Mouse (Mus musculus): Measurements from ENCODE around the gene Tctn3. TPM values are rescaled to one million over a fixed set of nuclear protein-coding genes. Genes with fewer than 3 reads are reported as not detected.

Gene Tctn3
- polyA plus RNA-seq, 1 experiment from 2014 or later = 13.6 TPM

- Histone ChIP-seq H3K9ac (replicated peaks) (no peak overlapping the region), H3K36me3 (no peaks in the 10 kb centered on the region), H3K27ac (no peak overlapping the region), H3K4me1 (replicated peaks) (no peaks in the 10 kb centered on the region), H3K4me2 (no peak overlapping the region), H3K27me3 (no peaks in the 10 kb centered on the region), H3K4me3 (replicated peaks) (no peak overlapping the region), H3K9me3 (no peaks in the 10 kb centered on the region)
- no peak for ATAC-seq (ENCODE audit: insufficient number of reproducible peaks, insufficient read depth, low FRiP score, low TSS enrichment, low read depth)
- WGBS = 76% methylated on average over 2 of the region's 2 CpGs
These were observed 28.8 kb upstream of the Tctn3 start for GRCm38 (mm10) chr19:40640799-40641198.

DNA sequence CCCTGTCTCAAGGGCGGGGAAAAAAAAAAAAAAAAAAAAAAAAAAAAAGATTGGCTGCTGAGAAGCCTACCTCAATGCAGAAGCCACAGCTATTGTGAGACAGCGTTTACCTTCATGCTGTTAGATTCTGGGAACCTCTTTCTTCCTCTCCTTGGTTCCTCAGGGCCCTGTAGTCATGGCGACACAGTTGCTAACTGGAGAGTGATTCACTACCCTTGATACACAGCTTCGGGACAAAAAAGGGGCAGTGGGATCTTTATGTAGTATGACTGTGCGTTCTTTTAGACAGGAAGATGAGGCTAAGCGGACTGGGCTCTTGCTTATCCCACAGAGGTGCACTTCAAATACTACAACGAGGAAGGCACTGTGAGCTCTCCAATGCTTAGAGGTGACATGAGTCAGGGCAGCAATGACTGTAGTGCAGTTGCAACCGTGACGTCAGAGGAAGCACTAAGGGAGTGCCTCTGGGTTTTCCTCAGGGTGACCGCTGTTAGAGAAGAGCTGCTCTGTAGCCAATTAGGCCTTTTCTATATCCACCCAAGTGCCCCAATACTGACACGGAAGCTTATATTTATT, 27.8 kb upstream of the Tctn3 start:
- WGBS = 85% methylated on average over 11 of the region's 11 CpGs
- no peaks in the 10 kb centered on the region for H3K36me3 ChIP-seq
- ATAC-seq (ENCODE audit: insufficient number of reproducible peaks, insufficient read depth, low FRiP score, low TSS enrichment, low read depth) = no peak
- no peaks in the 10 kb centered on the region for H3K27me3 ChIP-seq
- no peak overlapping the region for H3K4me3 ChIP-seq (replicated peaks)
- no peaks in the 10 kb centered on the region for H3K4me1 ChIP-seq (replicated peaks)
- H3K4me2 ChIP-seq = no peak overlapping the region
- H3K27ac ChIP-seq = no peak overlapping the region
- no peak overlapping the region for H3K9ac ChIP-seq (replicated peaks)
- H3K9me3 ChIP-seq = no peaks in the 10 kb centered on the region

DNA sequence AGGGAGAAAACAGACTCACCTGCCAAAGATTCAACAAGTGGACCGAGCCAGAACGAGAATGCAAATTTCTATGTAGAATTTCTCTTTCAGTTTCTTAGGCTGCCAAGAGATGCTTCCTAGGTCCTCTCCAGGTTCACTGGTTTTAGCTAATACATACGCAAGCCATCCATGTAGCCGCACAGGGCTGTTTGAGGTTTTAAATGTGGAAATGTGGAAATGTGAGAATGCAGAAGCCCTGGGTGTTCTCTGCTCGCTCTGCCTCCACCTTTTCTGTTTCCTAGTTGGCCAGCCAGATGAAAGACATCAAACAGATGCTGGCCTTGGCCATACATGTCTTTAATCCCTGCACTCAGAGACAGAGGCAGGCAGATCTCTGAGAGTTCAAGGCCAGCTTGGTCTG, 26.5 kb upstream of the Tctn3 start:
- H3K4me2 ChIP-seq = no peak overlapping the region
- H3K27me3 ChIP-seq = no peaks in the 10 kb centered on the region
- H3K27ac ChIP-seq = no peak overlapping the region
- H3K4me1 ChIP-seq (replicated peaks) = no peaks in the 10 kb centered on the region
- H3K36me3 ChIP-seq = no peaks in the 10 kb centered on the region
- ATAC-seq (ENCODE audit: insufficient number of reproducible peaks, insufficient read depth, low FRiP score, low TSS enrichment, low read depth) = no peak
- H3K4me3 ChIP-seq (replicated peaks) = no peak overlapping the region
- WGBS = 85% methylated on average over 5 of the region's 5 CpGs
- H3K9ac ChIP-seq (replicated peaks) = no peak overlapping the region
- no peaks in the 10 kb centered on the region for H3K9me3 ChIP-seq

GRCm38 (mm10) chr19:40637601-40638000, 25.6 kb upstream of the Tctn3 start:
- Histone ChIP-seq H3K4me2 (no peak overlapping the region), H3K9ac (replicated peaks) (no peak overlapping the region), H3K36me3 (no peaks in the 10 kb centered on the region), H3K27ac (no peak overlapping the region), H3K27me3 (no peaks in the 10 kb centered on the region), H3K4me1 (replicated peaks) (no peaks in the 10 kb centered on the region), H3K4me3 (replicated peaks) (no peak overlapping the region), H3K9me3 (no peaks in the 10 kb centered on the region)
- ATAC-seq (ENCODE audit: insufficient number of reproducible peaks, insufficient read depth, low FRiP score, low TSS enrichment, low read depth) = no peak
- WGBS = 86% methylated on average over 7 of the region's 7 CpGs

DNA sequence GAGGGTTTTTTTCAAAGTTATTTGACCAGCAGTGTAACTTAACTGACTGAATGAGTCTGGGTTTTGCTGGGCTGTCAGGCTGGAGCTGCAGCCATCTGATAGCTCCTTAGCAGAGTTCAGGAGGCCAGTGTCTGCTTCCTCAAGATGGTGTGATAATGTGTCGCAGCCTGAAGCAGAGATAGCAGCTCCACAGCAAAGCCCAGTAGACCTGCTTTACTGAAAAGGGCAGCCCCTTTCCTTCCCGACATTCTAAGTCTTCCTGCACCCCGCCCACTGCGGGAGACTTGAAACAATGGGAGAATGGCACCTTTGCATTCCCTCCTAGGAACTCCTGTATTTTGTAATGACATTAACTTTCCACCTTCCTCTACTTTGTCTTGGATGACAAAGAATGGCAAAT, 25.1 kb upstream of the Tctn3 start:
- no peak for ATAC-seq (ENCODE audit: insufficient number of reproducible peaks, insufficient read depth, low FRiP score, low TSS enrichment, low read depth)
- no peak overlapping the region for H3K4me2 ChIP-seq

GRCm38 (mm10) chr19:40633144-40633543, 21.1 kb upstream of the Tctn3 start:
- 74% methylated on average over 1 of the region's 1 CpGs for WGBS
- H3K9ac ChIP-seq (replicated peaks) = no peak overlapping the region
- no peaks in the 10 kb centered on the region for H3K4me1 ChIP-seq (replicated peaks)
- H3K36me3 ChIP-seq = no peaks in the 10 kb centered on the region
- no peak overlapping the region for H3K27ac ChIP-seq
- no peak for ATAC-seq (ENCODE audit: insufficient number of reproducible peaks, insufficient read depth, low FRiP score, low TSS enrichment, low read depth)
- no peak overlapping the region for H3K4me3 ChIP-seq (replicated peaks)
- no peaks in the 10 kb centered on the region for H3K9me3 ChIP-seq
- no peaks in the 10 kb centered on the region for H3K27me3 ChIP-seq
- H3K4me2 ChIP-seq = no peak overlapping the region

More for the DNA sequence above, 25.1 kb upstream of the Tctn3 start:
- Histone ChIP-seq H3K9me3 (no peaks in the 10 kb centered on the region), H3K4me3 (replicated peaks) (no peak overlapping the region), H3K36me3 (no peaks in the 10 kb centered on the region), H3K4me1 (replicated peaks) (no peaks in the 10 kb centered on the region), H3K27me3 (no peaks in the 10 kb centered on the region), H3K27ac (no peak overlapping the region), H3K9ac (replicated peaks) (no peak overlapping the region)
- WGBS = 57% methylated on average over 4 of the region's 4 CpGs

DNA sequence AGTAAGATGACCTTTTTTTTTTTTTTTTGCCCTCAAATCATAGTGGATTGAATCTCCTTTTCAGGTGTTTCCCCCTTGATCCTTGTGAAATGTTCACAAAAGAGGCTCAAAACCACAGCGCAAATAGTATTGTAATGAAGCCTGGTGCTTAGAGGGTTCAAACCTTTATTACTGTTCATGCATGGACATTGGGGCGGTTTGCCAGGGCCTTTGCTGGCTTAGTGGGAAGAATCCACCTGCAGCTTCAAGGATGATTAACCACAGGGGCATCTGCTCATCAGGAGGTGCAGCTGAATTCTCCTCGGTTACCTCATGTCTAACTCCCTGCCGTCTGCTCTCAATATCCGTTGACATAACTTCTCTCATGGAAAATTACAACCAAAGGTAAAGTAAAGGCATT, 20.6 kb upstream of the Tctn3 start:
- Histone ChIP-seq H3K27me3 (no peaks in the 10 kb centered on the region), H3K4me2 (no peak overlapping the region), H3K27ac (no peak overlapping the region), H3K9me3 (no peaks in the 10 kb centered on the region), H3K4me1 (replicated peaks) (no peaks in the 10 kb centered on the region), H3K9ac (replicated peaks) (no peak overlapping the region), H3K4me3 (replicated peaks) (no peak overlapping the region), H3K36me3 (no peaks in the 10 kb centered on the region)
- ATAC-seq (ENCODE audit: insufficient number of reproducible peaks, insufficient read depth, low FRiP score, low TSS enrichment, low read depth) = no peak
- WGBS = 89% methylated on average over 5 of the region's 5 CpGs

- 74% methylated on average over 3 of the region's 3 CpGs for WGBS
- ATAC-seq (ENCODE audit: insufficient number of reproducible peaks, insufficient read depth, low FRiP score, low TSS enrichment, low read depth) = no peak
- Histone ChIP-seq H3K9me3 (no peaks in the 10 kb centered on the region), H3K4me2 (no peak overlapping the region), H3K36me3 (no peaks in the 10 kb centered on the region), H3K27ac (no peak overlapping the region), H3K4me3 (replicated peaks) (no peak overlapping the region), H3K27me3 (no peaks in the 10 kb centered on the region), H3K4me1 (replicated peaks) (no peaks in the 10 kb centered on the region), H3K9ac (replicated peaks) (no peak overlapping the region)
These were observed 20.2 kb upstream of the Tctn3 start for GRCm38 (mm10) chr19:40632193-40632592.

DNA sequence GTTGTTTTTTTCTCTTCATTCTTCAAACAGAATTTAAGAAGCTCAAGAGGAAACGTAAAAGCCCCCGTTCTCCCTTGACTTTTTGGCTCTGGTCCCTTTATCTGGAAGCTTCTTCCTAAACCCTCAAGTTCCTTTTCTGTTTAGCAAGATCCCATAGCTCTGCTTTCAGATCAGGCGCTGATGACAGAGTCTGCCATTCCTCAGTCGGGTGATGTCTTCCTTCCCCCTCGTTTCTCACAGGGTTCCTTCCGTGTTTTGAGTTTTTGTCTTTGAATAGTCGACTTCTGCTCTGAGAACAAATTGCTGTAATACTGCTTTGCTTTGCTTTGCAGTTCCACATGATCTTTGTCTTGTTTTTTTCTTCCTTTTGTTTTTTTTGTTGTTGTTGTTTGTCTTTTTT, 18.6 kb upstream of the Tctn3 start:
- 80% methylated on average over 7 of the region's 7 CpGs for WGBS
- H3K27me3 ChIP-seq = no peaks in the 10 kb centered on the region
- no peak overlapping the region for H3K9ac ChIP-seq (replicated peaks)
- no peak overlapping the region for H3K4me2 ChIP-seq
- H3K27ac ChIP-seq = no peak overlapping the region
- no peak overlapping the region for H3K4me3 ChIP-seq (replicated peaks)
- no peaks in the 10 kb centered on the region for H3K4me1 ChIP-seq (replicated peaks)
- no peak for ATAC-seq (ENCODE audit: insufficient number of reproducible peaks, insufficient read depth, low FRiP score, low TSS enrichment, low read depth)
- H3K9me3 ChIP-seq = no peaks in the 10 kb centered on the region
- no peaks in the 10 kb centered on the region for H3K36me3 ChIP-seq

DNA sequence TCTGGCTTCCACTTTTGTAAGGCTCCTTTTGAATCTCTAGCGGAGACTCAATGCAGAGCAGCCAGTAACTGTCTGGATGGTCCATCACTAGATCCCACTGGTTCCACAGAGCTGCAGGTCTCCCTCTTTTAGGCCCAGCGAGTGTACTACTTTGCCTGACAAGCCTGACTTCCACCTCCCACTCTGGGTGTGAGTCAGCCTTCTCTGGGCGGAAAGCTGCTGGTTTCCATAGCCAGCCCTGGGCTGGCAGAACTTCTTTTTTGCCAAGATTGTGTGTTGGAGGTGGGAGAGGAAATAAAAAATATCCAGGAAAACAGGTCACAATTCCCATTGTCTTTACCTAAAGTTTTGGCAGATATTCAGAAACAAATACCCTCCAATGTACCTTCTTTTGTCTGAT, 18.1 kb upstream of the Tctn3 start:
- ATAC-seq (ENCODE audit: insufficient number of reproducible peaks, insufficient read depth, low FRiP score, low TSS enrichment, low read depth) = no peak
- Histone ChIP-seq H3K4me3 (replicated peaks) (no peak overlapping the region), H3K9me3 (no peaks in the 10 kb centered on the region), H3K27me3 (no peaks in the 10 kb centered on the region), H3K27ac (no peak overlapping the region), H3K4me2 (no peak overlapping the region), H3K9ac (replicated peaks) (no peak overlapping the region), H3K36me3 (no peaks in the 10 kb centered on the region), H3K4me1 (replicated peaks) (no peaks in the 10 kb centered on the region)
- 65% methylated on average over 3 of the region's 3 CpGs for WGBS

GRCm38 (mm10) chr19:40628950-40629349, 16.9 kb upstream of the Tctn3 start:
- H3K27me3 ChIP-seq = no peaks in the 10 kb centered on the region
- H3K9me3 ChIP-seq = no peaks in the 10 kb centered on the region
- no peak overlapping the region for H3K9ac ChIP-seq (replicated peaks)
- no peaks in the 10 kb centered on the region for H3K4me1 ChIP-seq (replicated peaks)
- H3K36me3 ChIP-seq = no peaks in the 10 kb centered on the region
- H3K27ac ChIP-seq = no peak overlapping the region
- H3K4me2 ChIP-seq = no peak overlapping the region
- ATAC-seq (ENCODE audit: insufficient number of reproducible peaks, insufficient read depth, low FRiP score, low TSS enrichment, low read depth) = no peak
- H3K4me3 ChIP-seq (replicated peaks) = no peak overlapping the region

DNA sequence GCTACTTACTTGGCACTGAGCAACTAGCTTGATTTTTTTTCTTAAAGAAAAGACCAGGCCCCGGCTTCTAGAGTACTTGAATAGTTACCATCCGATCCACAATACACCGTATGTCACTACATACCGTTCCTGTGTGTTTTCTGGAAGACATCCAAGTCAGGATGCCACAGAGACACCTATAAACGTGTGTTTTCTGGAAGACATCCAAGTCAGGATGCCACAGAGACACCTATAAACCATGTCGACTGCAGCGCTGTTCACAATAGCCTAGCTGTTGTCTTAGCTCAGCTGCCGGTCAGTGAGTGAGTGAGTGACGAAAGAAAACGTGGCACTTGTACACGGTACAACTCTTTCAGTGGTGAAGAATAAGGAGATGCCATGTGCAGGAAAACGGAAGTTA, 13.9 kb upstream of the Tctn3 start:
- H3K4me2 ChIP-seq = no peak overlapping the region
- ATAC-seq (ENCODE audit: insufficient number of reproducible peaks, insufficient read depth, low FRiP score, low TSS enrichment, low read depth) = no peak
- no peak overlapping the region for H3K9ac ChIP-seq (replicated peaks)
- no peaks in the 10 kb centered on the region for H3K9me3 ChIP-seq
- WGBS = 57% methylated on average over 12 of the region's 12 CpGs
- H3K27me3 ChIP-seq = 0 out of 2 replicates have a peak, but pooled peaks cover 3% of the 10 kb centered on the region
- no peak overlapping the region for H3K27ac ChIP-seq
- H3K36me3 ChIP-seq = no peaks in the 10 kb centered on the region
- no peaks in the 10 kb centered on the region for H3K4me1 ChIP-seq (replicated peaks)
- H3K4me3 ChIP-seq (replicated peaks) = no peak overlapping the region

Data from limb, embryonic 12.5 days (tissue).